Mouse (Mus musculus) E14TG2a.4 (cell line): ENCODE results near the gene Ptprf.

Source experiments
- H3K27me3 ChIP-seq: 2 replicates; pipeline ENCODE4 v1.6.1; 2014; ENCODE audit warnings: low read length, control low read depth; ENCODE audit not compliant: insufficient read depth
- H3K36me3 ChIP-seq: 2 replicates; pipeline ENCODE4 v1.6.1; 2014; ENCODE audit warnings: low read length, control low read depth; ENCODE audit not compliant: insufficient read depth
- H3K4me1 ChIP-seq: replicated peaks from 2 replicates; pipeline ENCODE4 v1.6.1; 2014; ENCODE audit warnings: low read depth, low read length, control low read depth
- H3K4me3 ChIP-seq: replicated peaks from 2 replicates; pipeline ENCODE4 v1.5.1; 2014; ENCODE audit warnings: mild to moderate bottlenecking, low read length
- H3K9me3 ChIP-seq: 2 replicates; pipeline ENCODE4 v1.6.1; 2014; ENCODE audit warnings: low read length, control low read depth
- CTCF ChIP-seq: conservative IDR thresholded peaks from 2 replicates; pipeline ENCODE4 v1.5.1; 2014; ENCODE audit warnings: low read length
- NANOG ChIP-seq: IDR thresholded peaks from 2 replicates; pipeline ENCODE4 v1.6.1; 2014; ENCODE audit warnings: borderline replicate concordance, low read length, mixed read lengths
- POU5F1 ChIP-seq: IDR thresholded peaks from 2 replicates; pipeline ENCODE4 v1.6.1; 2014; ENCODE audit warnings: low read length, borderline replicate concordance

Gene Ptprf

DNA sequence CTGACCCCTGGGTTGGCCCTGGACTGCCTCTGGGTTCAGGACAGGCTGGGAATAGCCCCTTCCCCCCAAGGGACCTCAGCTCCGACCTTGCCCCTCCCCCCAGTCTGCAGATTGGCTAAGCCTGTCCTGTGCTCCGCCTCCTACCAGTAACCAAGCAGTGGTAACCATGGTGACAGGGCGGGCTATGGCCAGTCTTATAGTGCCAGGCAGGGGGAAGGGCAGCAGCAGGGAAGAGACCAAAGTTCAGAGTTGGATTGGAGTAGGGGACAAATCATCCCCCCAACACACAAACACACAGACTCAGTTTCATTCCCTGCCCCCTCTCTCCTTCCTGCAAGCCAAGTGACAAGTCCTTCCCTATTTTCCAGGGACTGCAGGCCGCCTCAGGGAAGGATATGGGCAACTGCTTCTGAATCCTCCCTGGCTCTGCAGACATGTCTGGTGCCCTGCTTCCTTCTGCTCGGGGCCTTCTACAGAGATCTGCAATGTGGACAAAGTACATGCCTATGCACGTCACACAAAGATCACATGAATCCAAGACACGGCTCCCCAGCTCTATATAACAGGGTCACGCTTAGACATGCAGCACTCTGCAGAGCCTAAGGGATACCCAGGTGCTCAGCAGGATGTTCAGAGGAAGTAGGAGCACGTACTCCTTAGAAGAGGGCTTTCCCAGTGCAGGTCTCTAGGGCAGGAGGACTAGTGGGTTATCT, 14.5 kb downstream of the Ptprf start:
- Histone ChIP-seq H3K4me3 (peak overlapping the region; percentile 11), H3K36me3 (peaks cover 85% of the 10 kb centered on the region), H3K9me3 (no peaks in the 10 kb centered on the region), H3K27me3 (no peaks in the 10 kb centered on the region), H3K4me1 (peaks cover 99% of the 10 kb centered on the region)
- TF ChIP-seq POU5F1 (no peak), NANOG (no peak), CTCF (no peak)

DNA sequence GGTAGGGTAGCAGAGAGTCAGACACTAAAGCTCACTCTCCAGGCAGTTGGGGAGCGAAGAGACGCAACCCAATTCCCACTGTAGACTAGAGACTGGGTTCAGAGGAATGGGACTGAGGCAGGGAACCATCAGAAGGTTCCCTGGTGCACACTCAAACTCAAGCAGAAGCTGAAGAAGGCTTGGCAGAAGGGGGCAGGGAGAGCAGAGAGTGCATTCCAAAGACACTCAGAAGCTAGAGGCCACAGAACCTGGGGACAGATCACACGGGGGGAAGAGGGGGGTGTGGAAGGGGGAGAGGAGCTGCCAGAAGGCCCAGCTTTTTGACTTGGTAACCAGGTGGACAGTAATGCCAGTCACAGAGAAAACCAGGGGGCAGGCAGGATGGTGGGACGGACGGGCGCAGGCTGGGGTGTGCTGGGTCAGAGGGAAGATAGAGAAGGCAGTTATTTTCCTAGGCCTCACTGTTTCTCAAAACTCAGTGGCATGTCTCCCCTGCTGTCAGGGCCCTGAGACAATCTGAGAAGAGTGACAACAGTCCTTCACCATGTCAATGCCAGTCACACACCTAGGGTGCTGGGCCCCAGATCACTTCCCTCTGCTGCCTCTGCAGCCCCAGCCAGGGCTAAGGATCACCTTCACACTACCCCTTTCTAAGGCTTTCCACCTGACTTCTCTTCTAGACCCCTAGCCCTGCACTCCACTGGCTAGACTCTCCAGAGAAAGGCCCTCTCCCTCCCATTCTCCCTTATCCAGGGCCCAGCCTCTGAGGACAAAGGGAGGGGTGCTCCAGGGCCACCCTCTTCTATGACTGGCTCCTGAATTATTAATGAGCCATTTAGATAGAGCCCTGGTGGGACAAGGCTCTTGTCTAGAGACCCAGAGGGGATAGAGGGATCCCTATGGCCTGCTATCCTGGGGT, 15.3 kb downstream of the Ptprf start:
- Histone ChIP-seq H3K4me3 (peak overlapping the region; percentile 17), H3K4me1 (peaks cover 98% of the 10 kb centered on the region), H3K36me3 (peaks cover 79% of the 10 kb centered on the region), H3K9me3 (no peaks in the 10 kb centered on the region), H3K27me3 (no peaks in the 10 kb centered on the region)
- no peak for TF ChIP-seq NANOG
- TF ChIP-seq CTCF, result no peak
- no peak for TF ChIP-seq POU5F1

DNA sequence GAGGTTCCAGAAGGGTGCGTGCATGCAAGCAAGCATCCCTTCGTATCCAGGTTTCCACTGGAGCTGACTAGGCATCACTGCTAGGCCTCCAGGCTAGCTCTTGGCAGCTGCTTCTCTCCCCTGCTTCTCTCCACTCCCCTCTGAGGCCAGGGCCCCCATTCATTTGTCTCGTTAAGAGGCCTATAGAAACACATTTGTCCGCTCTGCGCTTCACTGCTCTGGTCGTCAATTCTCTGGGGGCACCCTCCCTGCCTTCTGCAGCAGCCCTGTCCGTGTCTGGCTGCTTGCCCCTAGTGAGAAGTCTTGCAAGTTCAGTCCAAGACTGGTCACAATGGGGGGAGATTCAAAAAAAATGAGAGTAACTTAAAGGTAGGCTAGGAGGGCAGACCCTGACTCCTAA, 16.7 kb downstream of the Ptprf start:
- Histone ChIP-seq H3K27me3 (no peaks in the 10 kb centered on the region), H3K4me3 (peak overlapping the region; percentile 64), H3K4me1 (peaks cover 98% of the 10 kb centered on the region), H3K36me3 (peaks cover 80% of the 10 kb centered on the region), H3K9me3 (no peaks in the 10 kb centered on the region)
- TF ChIP-seq CTCF (no peak), NANOG (no peak), POU5F1 (no peak)

- TF ChIP-seq POU5F1, result no peak
- TF ChIP-seq NANOG, result no peak
- TF ChIP-seq CTCF, result no peak
- Histone ChIP-seq H3K9me3 (no peaks in the 10 kb centered on the region), H3K36me3 (peaks cover 80% of the 10 kb centered on the region), H3K4me3 (peak overlapping the region; percentile 64), H3K27me3 (no peaks in the 10 kb centered on the region), H3K4me1 (peaks cover 98% of the 10 kb centered on the region)
Observed at GRCm38 (mm10) chr4:118273998-118274397, 17.2 kb downstream of the Ptprf start.

DNA sequence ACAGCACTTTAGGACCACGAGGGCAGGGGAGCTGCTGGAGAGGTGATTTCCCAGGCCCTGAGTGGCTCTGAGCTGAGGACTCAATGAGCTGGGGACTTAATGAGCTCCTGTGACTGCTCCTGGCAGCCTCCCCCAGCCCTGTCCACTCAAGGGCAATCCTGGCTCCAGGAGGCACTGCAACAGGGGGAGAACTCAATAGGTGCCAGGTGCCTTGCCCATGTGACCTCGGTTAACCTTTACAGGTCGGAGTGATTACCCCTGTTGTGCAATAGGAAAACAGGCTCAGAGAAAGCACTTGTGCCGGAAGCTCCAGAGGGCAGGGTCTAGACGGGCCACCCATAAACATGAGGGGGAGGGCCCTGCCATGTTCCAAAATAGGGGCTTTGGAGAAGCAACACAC, 17.7 kb downstream of the Ptprf start:
- no peak for TF ChIP-seq NANOG
- no peak for TF ChIP-seq CTCF
- no peak for TF ChIP-seq POU5F1

GRCm38 (mm10) chr4:118272871-118273270, 18.3 kb downstream of the Ptprf start:
- TF ChIP-seq NANOG, result no peak
- no peak for TF ChIP-seq POU5F1
- no peak for TF ChIP-seq CTCF
- Histone ChIP-seq H3K4me1 (peaks cover 95% of the 10 kb centered on the region), H3K27me3 (no peaks in the 10 kb centered on the region), H3K9me3 (no peaks in the 10 kb centered on the region), H3K36me3 (peaks cover 82% of the 10 kb centered on the region), H3K4me3 (peak overlapping the region; percentile 64)

More for the DNA sequence above, 17.7 kb downstream of the Ptprf start:
- Histone ChIP-seq H3K4me3 (peak overlapping the region; percentile 64), H3K9me3 (no peaks in the 10 kb centered on the region), H3K36me3 (peaks cover 82% of the 10 kb centered on the region), H3K27me3 (no peaks in the 10 kb centered on the region), H3K4me1 (peaks cover 98% of the 10 kb centered on the region)

GRCm38 (mm10) chr4:118272258-118272657, 18.9 kb downstream of the Ptprf start:
- no peaks in the 10 kb centered on the region for H3K27me3 ChIP-seq
- no peaks in the 10 kb centered on the region for H3K9me3 ChIP-seq
- peak overlapping the region; percentile 64 for H3K4me3 ChIP-seq
- peaks cover 89% of the 10 kb centered on the region for H3K4me1 ChIP-seq
- TF ChIP-seq NANOG (no peak), CTCF (no peak), POU5F1 (no peak)
- peaks cover 82% of the 10 kb centered on the region for H3K36me3 ChIP-seq

DNA sequence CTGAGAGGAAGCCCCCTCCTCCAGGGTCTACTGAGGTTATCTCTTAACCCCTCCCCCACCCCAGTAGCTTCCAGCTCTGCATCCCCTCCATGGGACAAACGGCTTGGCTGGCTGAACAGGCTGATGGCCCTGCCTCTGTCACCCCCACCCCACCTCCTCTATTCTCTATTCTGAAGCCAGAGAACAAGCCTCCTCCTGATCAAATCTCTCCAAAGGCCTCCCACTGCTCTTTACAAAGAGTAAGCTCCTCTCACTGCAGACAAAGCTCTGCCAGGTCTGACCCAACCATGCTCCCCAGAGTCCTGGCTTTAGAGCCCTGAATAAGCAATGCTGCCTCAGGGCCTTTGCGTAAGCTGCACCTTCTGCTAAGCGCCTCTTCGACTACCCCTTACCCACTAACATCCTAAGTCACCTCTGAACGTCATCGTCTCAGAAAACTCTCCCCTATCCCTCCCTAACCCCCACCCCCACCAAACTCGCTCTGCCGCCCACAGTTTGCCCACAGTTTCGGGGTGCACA, 19.6 kb downstream of the Ptprf start:
- Histone ChIP-seq H3K9me3 (no peaks in the 10 kb centered on the region), H3K4me3 (peak overlapping the region; percentile 52), H3K4me1 (peaks cover 89% of the 10 kb centered on the region), H3K27me3 (no peaks in the 10 kb centered on the region), H3K36me3 (peaks cover 82% of the 10 kb centered on the region)
- TF ChIP-seq NANOG (no peak; the same call in 1 of the 2 replicates), CTCF (no peak), POU5F1 (no peak)
